ENCODE assay signal across 9 mouse cellular contexts in genomic region chr15:98737881-98738280, GRCm38 (mm10). TPM values are rescaled to one million over a fixed set of nuclear protein-coding genes. Genes with fewer than 3 reads are reported as not detected.
A peak's percentile ranks its signal among the peaks of the same experiment; 100 is the strongest.
DNase-seq lines count a peak whose midpoint lies in the region; ATAC-seq lines count a peak whose summit lies in the region.
"Had no signal": no experiment of that assay in that cellular context is flagged by ENCODE, and none has a peak within 500 bp of the region (broad histone marks: within the 10 kb centered on the region; RNA-seq: fewer than 3 reads in every experiment).

No protein-coding gene starts in this region.

- peak; percentile 51 for ATAC-seq in liver, embryonic 16.5 days (ENCODE audit: low read depth)
- no peak for ATAC-seq in megakaryocyte, adult 5-6 weeks (ENCODE audit: poor library complexity, severe bottlenecking)
- no peak for ATAC-seq in inflammation-experienced regulatory T-cells, adult 6 months

- H3K4me2 ChIP-seq in liver, embryonic 16.5 days (ENCODE audit: low read depth, low read length): no peak overlapping the region

- H3K9me3 ChIP-seq in liver, embryonic 16.5 days (replicated peaks; ENCODE audit: control insufficient read depth, low read length): no peaks in the 10 kb centered on the region

- H3K36me3 ChIP-seq in liver, embryonic 16.5 days (ENCODE audit: control insufficient read depth, insufficient read depth): peaks cover 6% of the 10 kb centered on the region

- H3K4me1 ChIP-seq in liver, embryonic 16.5 days (ENCODE audit: control insufficient read depth, low read depth, low read length): peaks cover 10% of the 10 kb centered on the region

- H3K4me3 ChIP-seq in liver, embryonic 16.5 days (ENCODE audit: low read depth, low read length): no peak overlapping the region

- no peaks in the 10 kb centered on the region for H3K27me3 ChIP-seq in liver, embryonic 16.5 days (ENCODE audit: control insufficient read depth, insufficient read depth, low read depth, low read length)

- DNase-seq in adrenal gland, adult 2 months: peak; percentile 32
- DNase-seq in adrenal gland, adult 8-10 months: no peak
- peak; percentile 50 for DNase-seq in layer of hippocampus, adult 11-12 months (ENCODE audit: low spot score)
- DNase-seq in layer of hippocampus, adult 9-10 months (ENCODE audit: low spot score): no peak
- peak; percentile 55 for DNase-seq in NIH3T3 (ENCODE audit: low read depth)

- no peak overlapping the region for H3K9ac ChIP-seq in liver, embryonic 16.5 days (ENCODE audit: low read depth, low read length)

- peak overlapping the region; percentile 17; the same call in 1 of the 2 replicates for H3K27ac ChIP-seq in liver, embryonic 16.5 days (ENCODE audit: low read length)

RNA-seq across cellular contexts. Expression of gene Fkbp11, which starts 9.9 kb away (rescaled TPM):
- total RNA-seq in adrenal gland, adult 2 months (2021): 1 to 10 TPM; 4.9 to 9.3 TPM
- polyA plus RNA-seq in adrenal gland, adult 2 months (2012; rRNA removed): 8.4 and 10.0 TPM in 2 replicates
- 10 to 100 TPM in 1 of 4 experiments, 1 to 10 TPM in 3; 7.1 to 14.4 (median 9.8) TPM for total RNA-seq in adrenal gland, adult 8-10 months (2022)
- 172 and 182 TPM in 2 replicates for polyA plus RNA-seq in liver, embryonic 16.5 days (2015; fragmentation: Nextera tagmentation; extraction: Ambion mirVana)
- 0.40 TPM in 1 of 2 replicates, not detected in the other for total RNA-seq in megakaryocyte, adult 5-6 weeks (2015)
- 0.33 and 1.4 TPM in 2 replicates for total RNA-seq in megakaryocyte, adult 5-6 weeks (2017)
- 1 to 10 TPM in 1 of 3 experiments, under 1 TPM in 1, not detected in 1; 0.62 to 1.7 TPM for polyA plus RNA-seq in inflammation-experienced regulatory T-cells, adult 6 months (2017; shearing (Covaris generic))

RNA-seq across cellular contexts. Expression of gene Arf3, which starts 25.1 kb away (rescaled TPM):
- total RNA-seq in adrenal gland, adult 2 months (2021): 100 to 1,000 TPM; 130 to 136 TPM
- polyA plus RNA-seq in adrenal gland, adult 2 months (2012; rRNA removed): 82.4 and 106 TPM in 2 replicates
- 100 to 1,000 TPM; 153 to 163 (median 159) TPM for total RNA-seq in adrenal gland, adult 8-10 months (2022)
- polyA plus RNA-seq in liver, embryonic 16.5 days (2015; fragmentation: Nextera tagmentation; extraction: Ambion mirVana): 10.5 and 12.0 TPM in 2 replicates
- 28.3 and 35.9 TPM in 2 replicates for total RNA-seq in megakaryocyte, adult 5-6 weeks (2015)
- 33.8 and 37.8 TPM in 2 replicates for total RNA-seq in megakaryocyte, adult 5-6 weeks (2017)
- 10 to 100 TPM; 35.5 to 38.0 (median 37.8) TPM for polyA plus RNA-seq in inflammation-experienced regulatory T-cells, adult 6 months (2017; shearing (Covaris generic))

RNA-seq across cellular contexts. Expression of gene Ccdc65, which starts 29.9 kb away (rescaled TPM):
- under 1 TPM; 0.32 to 0.62 TPM for total RNA-seq in adrenal gland, adult 2 months (2021)
- polyA plus RNA-seq in adrenal gland, adult 2 months (2012; rRNA removed): 0.11 and 0.23 TPM in 2 replicates
- total RNA-seq in adrenal gland, adult 8-10 months (2022): under 1 TPM; 0.59 to 0.90 (median 0.82) TPM
- polyA plus RNA-seq in liver, embryonic 16.5 days (2015; fragmentation: Nextera tagmentation; extraction: Ambion mirVana): not detected in 2 replicates
- total RNA-seq in megakaryocyte, adult 5-6 weeks (2015): not detected in 2 replicates
- total RNA-seq in megakaryocyte, adult 5-6 weeks (2017): not detected in 2 replicates
- not detected for polyA plus RNA-seq in inflammation-experienced regulatory T-cells, adult 6 months (2017; shearing (Covaris generic))

RNA-seq across cellular contexts. Expression of gene Wnt10b, which starts 40.1 kb away (rescaled TPM):
- 1 to 10 TPM in 1 of 2 experiments, under 1 TPM in 1; 0.84 to 2.2 TPM for total RNA-seq in adrenal gland, adult 2 months (2021)
- polyA plus RNA-seq in adrenal gland, adult 2 months (2012; rRNA removed): 0.45 and 2.2 TPM in 2 replicates
- total RNA-seq in adrenal gland, adult 8-10 months (2022): 10 to 100 TPM in 1 of 4 experiments, 1 to 10 TPM in 1, under 1 TPM in 2; 0.49 to 12.9 (median 5.0) TPM
- not detected in 2 replicates for polyA plus RNA-seq in liver, embryonic 16.5 days (2015; fragmentation: Nextera tagmentation; extraction: Ambion mirVana)
- total RNA-seq in megakaryocyte, adult 5-6 weeks (2015): 0.04 and 0.34 TPM in 2 replicates
- not detected in 2 replicates for total RNA-seq in megakaryocyte, adult 5-6 weeks (2017)
- under 1 TPM in 1 of 3 experiments, not detected in 2; 0.15 TPM for polyA plus RNA-seq in inflammation-experienced regulatory T-cells, adult 6 months (2017; shearing (Covaris generic))

RNA-seq across cellular contexts. Expression of gene Wnt1, which starts 51.8 kb away (rescaled TPM):
- total RNA-seq in adrenal gland, adult 2 months (2021): not detected
- 0.08 TPM in 1 of 2 replicates, not detected in the other for polyA plus RNA-seq in adrenal gland, adult 2 months (2012; rRNA removed)
- not detected for total RNA-seq in adrenal gland, adult 8-10 months (2022)
- polyA plus RNA-seq in liver, embryonic 16.5 days (2015; fragmentation: Nextera tagmentation; extraction: Ambion mirVana): not detected in 2 replicates
- total RNA-seq in megakaryocyte, adult 5-6 weeks (2015): not detected in 2 replicates
- total RNA-seq in megakaryocyte, adult 5-6 weeks (2017): not detected in 2 replicates
- polyA plus RNA-seq in inflammation-experienced regulatory T-cells, adult 6 months (2017; shearing (Covaris generic)): under 1 TPM in 1 of 3 experiments, not detected in 2; 0.15 TPM
- total RNA-seq: layer of hippocampus, postnatal 25 days had no signal

Comparison
In these comparisons a context has a peak if more than half of its experiments do, and no peak if none do; other contexts are left out.
1. DNase-seq: peak in adrenal gland, adult 2 months (single experiment), layer of hippocampus, adult 11-12 months (single experiment) and NIH3T3 (single experiment); none in adrenal gland, adult 8-10 months (single experiment) and layer of hippocampus, adult 9-10 months (single experiment).